Mouse (Mus musculus) adipocyte (in vitro differentiated cells): ENCODE results near the gene St6galnac3.

Experiments used
- DNase-seq: peaks from one replicate; pipeline ENCODE4 v3.0.0-alpha.2; 2016; ENCODE audit warnings: low spot score

The St6galnac3 gene

GRCm38 (mm10) chr3:153582065-153582464 lies 142.9 kb downstream of the St6galnac3 start:
- no peak for DNase-seq

GRCm38 (mm10) chr3:153580625-153581024 lies 144.3 kb downstream of the St6galnac3 start:
- DNase-seq, result no peak

GRCm38 (mm10) chr3:153580136-153580535 lies 144.8 kb downstream of the St6galnac3 start:
- no peak for DNase-seq

- DNase-seq, result no peak
Observed at GRCm38 (mm10) chr3:153577286-153577685, 147.7 kb downstream of the St6galnac3 start.

GRCm38 (mm10) chr3:153571152-153571551 lies 153.8 kb downstream of the St6galnac3 start:
- no peak for DNase-seq

GRCm38 (mm10) chr3:153568815-153569214 lies 156.2 kb downstream of the St6galnac3 start:
- DNase-seq, result no peak

GRCm38 (mm10) chr3:153567913-153568312 lies 157.1 kb downstream of the St6galnac3 start:
- DNase-seq, result no peak

- DNase-seq, result no peak
Observed at GRCm38 (mm10) chr3:153567512-153567911, 157.5 kb downstream of the St6galnac3 start.

- DNase-seq, result no peak
Observed at GRCm38 (mm10) chr3:153566100-153566499, 158.9 kb downstream of the St6galnac3 start.

GRCm38 (mm10) chr3:153560897-153561296 lies 164.1 kb downstream of the St6galnac3 start:
- no peak for DNase-seq

- no peak for DNase-seq
Observed at GRCm38 (mm10) chr3:153559586-153559985, 165.4 kb downstream of the St6galnac3 start.

DNA sequence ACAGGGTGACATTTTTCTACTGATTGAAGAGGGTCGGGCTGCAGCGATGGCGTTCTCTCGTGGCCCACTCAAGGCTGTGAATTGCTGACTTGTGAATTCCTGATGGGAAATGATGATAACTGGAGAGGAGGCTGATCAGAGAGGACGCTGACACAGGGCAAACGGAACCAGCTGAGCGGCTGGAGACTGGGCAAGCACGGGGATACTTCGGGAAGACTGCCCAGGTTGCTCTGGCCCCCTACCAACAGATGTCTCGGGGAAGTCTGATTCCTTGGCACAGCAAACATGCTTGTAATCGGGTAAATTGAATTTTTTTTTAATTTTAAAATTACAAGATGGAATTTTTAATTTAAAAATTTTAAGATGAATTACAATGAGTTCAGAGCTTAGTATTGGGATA lies 168.4 kb downstream of the St6galnac3 start:
- DNase-seq, result no peak

DNA sequence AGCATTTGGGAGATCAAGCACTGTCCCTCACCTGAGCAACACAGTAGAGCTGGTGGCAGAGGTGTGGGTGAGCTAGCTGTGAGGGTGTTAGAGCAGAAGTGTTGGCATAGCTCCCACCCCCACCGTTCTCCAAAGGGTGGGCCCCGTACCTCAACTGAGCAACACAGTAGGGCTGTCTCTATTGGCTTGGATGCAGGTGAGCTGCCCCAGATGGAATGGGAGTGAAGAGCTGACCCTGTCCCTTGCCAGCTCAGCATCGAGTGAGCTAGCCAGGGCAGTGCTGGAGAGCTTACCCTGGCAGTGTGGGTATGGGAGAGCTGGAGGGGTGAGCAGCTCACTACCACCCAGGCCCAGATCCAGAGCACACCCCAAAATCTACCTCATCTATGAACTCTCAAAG lies 171.3 kb downstream of the St6galnac3 start:
- DNase-seq, result no peak

DNA sequence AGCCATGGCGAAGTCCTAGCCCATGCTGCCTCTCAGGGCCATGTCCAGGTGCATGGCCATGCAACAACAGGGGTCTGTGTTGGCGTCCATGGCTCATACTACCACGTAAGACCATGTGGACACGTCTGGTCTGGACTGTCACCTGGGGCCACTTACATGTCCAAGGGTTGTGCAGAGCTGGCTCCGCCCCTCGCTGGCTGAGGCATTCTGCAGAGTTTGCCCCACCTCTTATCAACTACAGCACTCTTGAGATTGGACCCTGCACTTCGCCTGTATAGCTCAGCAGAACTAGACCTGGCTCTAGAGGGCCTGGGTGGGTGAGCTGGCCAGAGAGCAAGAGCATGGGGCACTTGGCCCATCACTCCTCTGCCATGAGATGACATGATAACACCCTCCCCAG lies 171.7 kb downstream of the St6galnac3 start:
- no peak for DNase-seq

GRCm38 (mm10) chr3:153546936-153547683 lies 177.9 kb downstream of the St6galnac3 start:
- no peak for DNase-seq

GRCm38 (mm10) chr3:153539851-153540250 lies 185.1 kb downstream of the St6galnac3 start:
- no peak for DNase-seq

GRCm38 (mm10) chr3:153538396-153538795 lies 186.6 kb downstream of the St6galnac3 start:
- no peak for DNase-seq

DNA sequence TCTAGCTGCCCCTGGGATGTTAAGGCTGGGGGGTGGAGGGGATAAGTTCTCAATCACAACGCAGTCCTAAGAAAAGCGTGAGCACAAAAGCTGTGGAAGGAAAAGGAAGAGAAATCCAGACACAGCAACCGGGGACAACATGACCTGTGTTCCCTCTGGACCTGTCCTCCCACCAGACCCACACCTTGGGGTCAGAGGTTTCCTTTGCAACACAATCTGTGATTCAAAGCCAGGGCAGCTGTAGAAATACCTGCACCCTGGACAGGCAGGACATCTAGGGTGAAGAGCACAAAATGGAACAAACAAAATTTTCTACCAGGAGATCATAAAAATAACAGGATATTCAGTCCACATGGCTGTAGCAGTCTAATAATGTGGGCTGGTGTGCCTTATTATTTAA lies 187.5 kb downstream of the St6galnac3 start:
- DNase-seq, result no peak

DNA sequence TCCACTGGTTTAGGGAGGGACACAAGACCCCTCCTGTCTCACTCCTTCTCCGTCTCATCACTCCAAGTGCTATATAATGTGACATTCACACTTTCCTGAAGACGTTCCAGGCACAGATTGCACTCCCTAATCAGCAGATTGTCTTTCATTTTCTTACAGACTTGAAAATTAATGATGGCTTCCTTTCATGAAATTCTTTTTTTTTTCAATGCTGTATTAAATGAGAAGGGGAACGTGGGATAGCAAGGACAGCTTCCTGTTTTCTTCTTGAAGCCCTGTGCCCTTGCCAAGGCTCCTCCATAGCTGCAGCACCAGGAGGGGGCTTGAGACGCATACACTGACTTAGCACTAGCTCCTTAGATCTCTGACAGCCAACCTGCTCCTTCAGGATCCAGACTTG lies 188.7 kb downstream of the St6galnac3 start:
- no peak for DNase-seq

GRCm38 (mm10) chr3:153529174-153529573 lies 195.8 kb downstream of the St6galnac3 start:
- DNase-seq, result no peak

- DNase-seq, result no peak
Observed at GRCm38 (mm10) chr3:153525151-153525768, 199.7 kb downstream of the St6galnac3 start.

GRCm38 (mm10) chr3:153516848-153517247 lies 208.1 kb downstream of the St6galnac3 start:
- no peak for DNase-seq

GRCm38 (mm10) chr3:153513501-153514060 lies 211.4 kb downstream of the St6galnac3 start:
- no peak for DNase-seq
